Mouse (Mus musculus): ENCODE measurements at regions not wholly inside any gene's neighbourhood (a gene's known extent, or its start where the extent isn't known, plus 50 kb on each side); places are given as distances from the start of the nearest gene placed in this dataset.
"Not testable (repeated sequence)": the region's sequence is repeated elsewhere in the genome, so short reads cannot be mapped to it uniquely, and the experiment has no call there.

- not testable (repeated sequence) for H3K27ac ChIP-seq; H3K9ac ChIP-seq; H3K36me3 ChIP-seq; H3K27me3 ChIP-seq; ATAC-seq (ENCODE audit: low FRiP score, low read depth); H3K4me2 ChIP-seq (replicated peaks); H3K4me3 ChIP-seq; H3K9me3 ChIP-seq; H3K4me1 ChIP-seq
- WGBS: 80% methylated on average over 9 of the region's 14 CpGs
Measured at GRCm38 (mm10) chr6:47745856-47746255, 67.4 kb downstream of the Pdia4 start.

GRCm38 (mm10) chr6:47743856-47744255, 69.4 kb downstream of the Pdia4 start:
- no CpG with 5 or more reads among the region's 20 CpGs for WGBS
- not testable (repeated sequence) for H3K9me3 ChIP-seq; H3K36me3 ChIP-seq; H3K27ac ChIP-seq; H3K9ac ChIP-seq; ATAC-seq (ENCODE audit: low FRiP score, low read depth); H3K4me1 ChIP-seq; H3K27me3 ChIP-seq
- Histone ChIP-seq H3K4me2 (replicated peaks) (peak overlapping the region; percentile 34; the same call in 1 of the 2 replicates), H3K4me3 (0 out of 2 replicates have a peak overlapping the region, but pooled peaks have one; percentile 21)

GRCm38 (mm10) chr6:47740216-47740615, 73.0 kb downstream of the Pdia4 start:
- WGBS: 4% methylated on average over 23 of the region's 47 CpGs
- H3K9ac ChIP-seq: 0 out of 2 replicates have a peak overlapping the region, but pooled peaks have one; percentile 54

GRCm38 (mm10) chr6:47739696-47740095, 73.5 kb downstream of the Pdia4 start:
- not testable (repeated sequence) for H3K9ac ChIP-seq; H3K9me3 ChIP-seq; H3K36me3 ChIP-seq; H3K27ac ChIP-seq; H3K27me3 ChIP-seq; H3K4me3 ChIP-seq; H3K4me1 ChIP-seq; ATAC-seq (ENCODE audit: low FRiP score, low read depth)
- H3K4me2 ChIP-seq (replicated peaks): 0 out of 2 replicates have a peak overlapping the region, but pooled peaks have one; percentile 31
- 10% methylated on average over 14 of the region's 26 CpGs for WGBS

More at GRCm38 (mm10) chr6:47740216-47740615, 73.0 kb downstream of the Pdia4 start:
- Histone ChIP-seq H3K4me2 (replicated peaks) (peak overlapping the region; percentile 54), H3K4me3 (peak overlapping the region; percentile 43)
- not testable (repeated sequence) for H3K27me3 ChIP-seq; H3K4me1 ChIP-seq; ATAC-seq (ENCODE audit: low FRiP score, low read depth); H3K27ac ChIP-seq; H3K9me3 ChIP-seq; H3K36me3 ChIP-seq

- WGBS: 40% methylated on average over 1 of the region's 3 CpGs
Measured at GRCm38 (mm10) chr6:47737972-47738371, 75.3 kb downstream of the Pdia4 start.

More at GRCm38 (mm10) chr6:47737972-47738371, 75.3 kb downstream of the Pdia4 start:
- H3K9ac ChIP-seq; H3K4me2 ChIP-seq (replicated peaks); H3K4me1 ChIP-seq; H3K27ac ChIP-seq; H3K27me3 ChIP-seq; H3K9me3 ChIP-seq; H3K4me3 ChIP-seq; H3K36me3 ChIP-seq; ATAC-seq (ENCODE audit: low FRiP score, low read depth): not testable (repeated sequence)

Measured in limb, embryonic 13.5 days (tissue).